Mouse (Mus musculus) neural tube, embryonic 10.5 days (tissue): ENCODE data around the gene Casp7.
"Not testable (repeated sequence)": the region's sequence is repeated elsewhere in the genome, so short reads cannot be mapped to it uniquely, and the experiment has no call there.

Experiments used
- DNase-seq: peaks from one replicate; pipeline ENCODE4 v3.0.0-alpha.2; 2017; ENCODE audit warnings: low spot score; ENCODE audit errors: extremely low spot score

Casp7 gene

DNA sequence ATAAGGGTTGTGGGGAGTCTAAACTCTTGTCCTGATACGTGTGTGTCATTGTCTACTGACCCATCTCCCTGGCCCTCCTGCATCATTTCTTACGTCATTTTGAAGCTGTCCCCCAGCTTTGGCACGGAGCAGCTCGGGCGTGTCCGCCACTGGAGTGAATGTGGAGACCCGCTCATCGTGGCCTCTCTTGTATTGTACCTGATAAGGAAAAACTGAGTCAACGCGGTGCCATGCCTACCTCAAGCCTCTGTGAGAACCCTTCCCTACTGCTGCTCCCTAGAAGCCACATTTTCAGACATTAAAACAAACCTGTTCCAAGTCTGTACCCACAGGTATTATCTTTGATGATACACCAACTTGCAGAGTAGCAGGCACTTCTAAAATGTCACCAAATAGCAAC, 15.5 kb upstream of the Casp7 start:
- no peak for DNase-seq

- no peak for DNase-seq
Measured at GRCm38 (mm10) chr19:56385546-56385945, 11.4 kb upstream of the Casp7 start.

DNA sequence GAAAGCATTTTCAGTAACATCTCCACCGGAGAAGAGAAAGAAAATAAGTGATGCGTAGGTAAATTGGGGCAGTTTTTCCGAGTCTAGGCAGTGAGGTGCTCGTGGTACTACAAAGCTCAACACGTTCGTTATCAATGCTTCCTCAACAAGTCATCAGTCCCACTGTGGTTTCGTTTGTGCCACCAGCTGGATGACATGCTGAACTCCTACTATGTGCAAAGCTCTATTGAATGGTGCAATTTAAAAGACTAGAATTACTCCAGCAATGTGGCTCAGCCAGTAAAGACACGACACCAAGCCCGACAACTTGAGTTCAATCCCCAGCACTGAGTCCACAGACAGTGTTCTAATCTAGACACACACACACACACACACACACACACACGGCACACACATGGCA, 10.8 kb upstream of the Casp7 start:
- DNase-seq: no peak

DNA sequence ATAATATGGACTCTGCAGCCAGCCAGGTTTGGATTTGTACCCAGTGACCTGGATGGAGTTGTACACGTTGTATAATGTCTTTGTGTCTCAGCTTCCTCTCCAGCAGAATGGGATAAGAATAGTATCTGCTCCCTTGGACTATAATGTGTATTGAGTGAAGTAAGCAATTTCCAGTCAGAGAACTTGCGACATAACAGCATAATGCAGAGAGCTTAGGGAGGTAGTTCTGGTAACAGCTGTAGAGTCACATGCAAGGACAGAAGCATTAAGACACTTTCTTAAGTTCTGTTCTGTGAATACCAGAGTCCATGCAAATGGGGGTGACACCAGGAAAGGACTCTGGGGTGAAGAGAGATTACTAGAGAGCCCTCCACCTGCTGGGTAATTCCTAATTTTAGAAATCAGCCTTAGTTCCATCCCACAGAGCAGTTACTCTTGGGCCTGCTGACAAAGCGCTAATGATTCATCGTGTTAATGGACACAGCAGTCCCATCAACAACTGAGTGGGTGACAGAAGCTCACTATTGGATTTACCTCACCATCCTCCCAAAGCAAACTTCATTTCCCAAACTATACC, 9.1 kb upstream of the Casp7 start:
- DNase-seq: no peak

DNA sequence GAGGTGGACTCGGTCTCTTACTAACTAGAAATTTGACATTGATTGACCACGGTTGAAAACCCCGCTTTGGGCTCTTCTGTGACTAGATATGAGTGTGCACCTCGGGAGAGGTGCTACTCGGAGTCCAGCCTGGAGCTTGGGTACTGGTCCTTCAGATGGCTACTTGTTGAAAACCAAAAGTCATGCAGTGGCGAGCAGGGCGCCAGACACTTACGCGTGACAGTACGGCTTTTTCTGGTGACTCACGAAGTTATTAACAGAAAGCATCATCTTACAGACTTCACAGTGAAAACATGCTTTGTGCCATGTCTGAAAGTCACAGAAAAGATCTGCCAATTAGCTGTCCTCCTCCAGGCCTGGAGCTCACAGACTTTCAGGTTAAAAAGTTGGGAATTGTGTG, 7.8 kb upstream of the Casp7 start:
- DNase-seq: no peak

DNA sequence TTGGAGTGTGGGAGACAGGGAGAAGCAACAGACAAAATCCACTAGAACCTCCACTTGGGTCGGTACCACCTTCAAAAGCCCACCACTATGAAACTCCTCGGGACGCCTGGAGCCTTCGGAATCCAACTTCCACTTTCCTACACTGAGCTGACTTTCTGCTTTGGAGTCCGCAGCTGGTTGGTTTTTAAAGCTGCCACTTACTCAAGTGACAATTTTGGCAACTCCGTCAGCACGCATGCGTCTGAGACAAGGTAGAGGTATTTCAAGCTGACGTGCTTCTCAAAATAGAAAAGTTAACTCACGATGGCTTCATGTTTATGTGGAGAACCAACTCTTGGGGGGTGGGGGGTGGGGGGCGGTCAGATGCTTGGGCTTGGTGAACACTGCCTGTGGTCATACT, 7.0 kb upstream of the Casp7 start, which contains the start of gene Nrap:
TSS of gene Nrap (minus strand) at position 159 of the 400 bp plus-strand sequence.
- DNase-seq: no peak

DNA sequence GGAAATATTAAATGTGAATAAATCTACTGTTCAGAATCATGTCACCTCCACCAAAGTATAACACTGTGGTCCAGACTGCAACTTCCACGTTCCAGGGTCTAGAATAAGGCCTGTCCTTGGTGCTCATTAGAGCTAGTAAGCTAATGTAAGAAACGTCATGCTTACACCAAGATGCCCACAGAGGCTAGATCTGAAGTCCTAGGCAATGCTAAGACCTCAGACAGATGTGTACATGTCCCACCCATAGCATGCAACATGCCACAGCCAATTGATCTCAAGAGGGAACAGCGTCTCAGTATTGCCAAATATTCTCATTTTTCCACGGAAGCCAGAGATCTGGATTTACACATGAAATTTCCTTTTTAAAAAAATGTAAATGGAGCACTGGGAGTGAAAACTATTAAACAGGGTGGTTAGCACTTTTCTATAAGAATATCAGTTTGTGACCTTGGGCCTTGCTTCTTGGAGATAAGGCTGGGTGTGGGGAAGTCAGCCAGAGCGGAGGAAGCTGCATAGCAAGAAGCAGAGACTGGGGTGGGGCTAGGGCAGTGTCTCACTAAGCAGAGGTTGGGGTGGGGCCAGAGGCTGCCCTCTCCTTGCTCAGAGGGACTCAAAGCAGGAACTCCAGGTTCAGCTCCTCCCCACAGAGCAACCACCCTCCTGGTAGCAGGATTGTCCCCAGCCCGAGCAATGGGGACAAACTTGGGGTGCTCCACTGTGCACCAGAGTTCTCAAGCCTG, 5.5 kb upstream of the Casp7 start:
- DNase-seq: no peak

GRCm38 (mm10) chr19:56393311-56393866, 3.5 kb upstream of the Casp7 start:
- DNase-seq: no peak

GRCm38 (mm10) chr19:56395183-56395935, 1.6 kb upstream of the Casp7 start:
- DNase-seq: no peak

- peak; percentile 29 for DNase-seq
Measured at GRCm38 (mm10) chr19:56396227-56396626, 702 bp upstream of the Casp7 start.

GRCm38 (mm10) chr19:56397663-56398527, 966 bp downstream of the Casp7 start:
- no peak for DNase-seq

- no peak for DNase-seq
Measured at GRCm38 (mm10) chr19:56398528-56398795, 1.5 kb downstream of the Casp7 start.

DNA sequence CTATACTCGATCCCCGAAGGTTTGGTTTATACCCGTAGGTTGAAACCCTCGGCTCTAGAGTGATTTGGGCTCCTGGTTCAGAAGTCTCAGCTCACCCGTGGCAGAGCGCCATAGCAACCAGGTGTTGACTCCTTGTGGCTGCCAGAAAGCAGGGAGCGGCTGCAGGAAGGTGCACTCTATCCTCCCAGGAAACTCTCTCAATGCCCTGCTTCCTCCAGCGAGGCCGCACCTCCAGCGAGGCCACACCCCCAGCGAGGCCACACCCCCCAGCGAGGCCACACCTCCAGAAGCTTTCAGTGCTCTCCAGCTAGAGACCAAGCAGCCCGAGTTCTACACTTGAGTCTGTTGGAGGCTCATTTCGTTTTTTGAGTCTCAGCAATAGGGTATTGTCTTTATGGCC, 3.3 kb downstream of the Casp7 start:
- no peak for DNase-seq

GRCm38 (mm10) chr19:56401864-56402263, 4.9 kb downstream of the Casp7 start:
- DNase-seq: no peak

- DNase-seq: no peak
Measured at GRCm38 (mm10) chr19:56405824-56406223, 8.9 kb downstream of the Casp7 start.

DNA sequence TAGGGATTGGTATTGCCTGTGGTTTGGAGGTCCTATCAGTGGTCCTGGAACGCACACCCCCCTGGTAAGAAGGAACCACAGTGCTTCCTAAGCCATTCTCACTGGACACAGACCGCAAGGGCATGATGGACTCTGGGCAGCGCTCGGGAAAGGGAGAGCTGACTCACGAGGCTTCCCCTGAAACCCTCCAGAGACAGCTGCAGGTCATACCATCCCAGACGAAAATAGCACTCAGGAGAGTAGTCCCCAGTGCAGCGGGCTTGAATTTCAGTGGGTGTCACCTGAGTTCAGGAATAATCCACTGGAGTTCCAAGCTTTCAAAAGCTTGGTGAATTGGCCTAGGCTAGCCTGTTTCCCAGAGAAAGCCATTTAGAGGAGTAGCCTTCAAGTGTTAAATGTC, 9.7 kb downstream of the Casp7 start:
- no peak for DNase-seq

DNA sequence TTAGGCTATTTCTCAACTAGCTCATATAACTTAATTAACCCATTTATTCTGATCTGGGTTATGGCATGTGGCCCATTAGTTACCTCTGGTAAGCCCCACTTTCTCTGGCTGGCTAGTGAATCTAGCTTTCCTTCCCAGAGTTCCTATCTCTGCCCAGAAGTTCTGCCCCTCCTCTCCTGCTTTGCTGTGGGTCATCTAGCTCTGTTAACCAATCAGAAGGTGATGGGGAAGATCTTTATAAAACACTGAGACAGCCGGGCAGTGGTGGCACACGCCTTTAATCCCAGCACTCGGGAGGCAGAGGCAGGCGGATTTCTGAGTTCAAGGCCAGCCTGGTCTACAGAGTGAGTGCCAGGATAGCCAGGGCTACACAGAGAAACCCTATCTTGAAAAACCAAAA, 13.0 kb downstream of the Casp7 start:
- not testable (repeated sequence) for DNase-seq

- DNase-seq: no peak
Measured at GRCm38 (mm10) chr19:56418404-56418803, 21.5 kb downstream of the Casp7 start.

GRCm38 (mm10) chr19:56419452-56419851, 22.5 kb downstream of the Casp7 start:
- no peak for DNase-seq

DNA sequence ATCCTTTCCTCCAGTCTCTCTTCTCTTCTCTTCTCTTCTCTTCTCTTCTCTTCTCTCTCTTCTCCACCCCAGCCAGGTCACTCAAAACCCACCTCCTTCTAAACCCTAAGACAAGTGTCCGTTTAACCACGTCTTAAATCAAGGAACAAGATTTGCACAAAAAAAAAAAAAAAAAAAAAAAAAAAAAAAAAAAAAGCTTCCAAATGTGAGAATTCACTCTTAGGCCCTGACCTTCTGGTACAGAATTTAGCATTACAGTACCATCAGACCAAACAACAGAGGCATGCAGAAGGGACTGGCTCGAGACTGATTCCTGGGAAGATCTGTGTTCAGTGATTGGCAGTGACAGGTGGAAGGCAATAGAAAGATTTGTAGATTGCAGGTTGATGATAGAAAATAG, 23.4 kb downstream of the Casp7 start:
- DNase-seq: no peak
